Mouse (Mus musculus) liver, adult (tissue): ENCODE measurements around the gene Hoxa1.

Experiments
- GATA4 ChIP-seq: IDR thresholded peaks from 2 replicates; pipeline ENCODE4 v1.6.1; 2014; ENCODE audit warnings: mild to moderate bottlenecking, low read length; ENCODE audit not compliant: insufficient replicate concordance

Hoxa1 gene

DNA sequence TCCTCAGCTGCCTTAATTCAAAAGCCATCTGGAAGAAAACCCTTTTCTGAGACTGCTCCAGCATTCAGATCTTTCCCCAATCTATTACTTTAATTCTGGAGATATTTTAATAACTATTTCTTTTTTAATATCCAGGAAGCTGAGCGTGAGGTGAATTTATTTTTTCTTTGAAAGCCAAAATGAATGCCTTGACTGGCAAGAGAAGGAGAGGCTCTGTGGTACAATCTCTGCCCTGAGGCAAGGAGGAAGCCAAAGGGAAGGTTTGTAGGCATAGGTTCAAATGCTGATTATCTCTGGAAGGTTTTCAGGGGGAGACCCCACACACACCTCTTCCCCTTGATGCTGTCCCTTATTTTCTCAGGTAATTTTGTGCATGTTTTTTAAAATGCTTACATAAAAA is 9.1 kb upstream of the Hoxa1 start:
- TF ChIP-seq GATA4, result no peak

DNA sequence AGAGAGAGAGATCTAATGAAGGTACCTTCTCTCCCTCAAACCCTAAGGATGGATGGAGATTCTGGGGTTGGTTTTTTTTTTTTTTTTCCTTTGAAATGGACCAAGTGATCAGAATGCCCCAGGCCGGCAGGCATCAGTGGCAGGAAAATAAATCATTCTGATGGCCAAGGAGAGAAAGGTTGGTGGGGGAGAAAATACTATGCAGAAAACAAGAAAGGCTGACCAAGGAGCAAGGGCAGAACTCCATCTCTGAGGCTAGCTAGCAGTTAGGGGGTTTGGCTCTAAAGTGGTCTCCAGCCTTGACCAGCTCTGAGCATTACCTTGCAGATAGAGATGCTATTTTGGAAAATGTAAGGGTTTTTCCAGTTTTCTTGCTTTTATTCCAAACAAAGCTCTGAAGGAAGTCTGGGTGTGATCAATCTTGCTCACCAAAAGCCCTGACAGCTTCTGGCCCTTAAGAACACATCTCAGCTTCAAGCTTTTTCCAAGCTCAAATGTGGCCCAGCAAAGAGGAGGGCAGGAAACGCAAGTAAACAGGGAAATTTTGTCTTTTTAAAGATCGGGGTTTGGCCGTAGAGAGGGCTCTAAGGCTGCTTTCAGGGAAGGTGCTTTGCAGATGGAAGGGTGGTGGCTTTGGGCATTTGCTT is 8.4 kb upstream of the Hoxa1 start:
- no peak for TF ChIP-seq GATA4

DNA sequence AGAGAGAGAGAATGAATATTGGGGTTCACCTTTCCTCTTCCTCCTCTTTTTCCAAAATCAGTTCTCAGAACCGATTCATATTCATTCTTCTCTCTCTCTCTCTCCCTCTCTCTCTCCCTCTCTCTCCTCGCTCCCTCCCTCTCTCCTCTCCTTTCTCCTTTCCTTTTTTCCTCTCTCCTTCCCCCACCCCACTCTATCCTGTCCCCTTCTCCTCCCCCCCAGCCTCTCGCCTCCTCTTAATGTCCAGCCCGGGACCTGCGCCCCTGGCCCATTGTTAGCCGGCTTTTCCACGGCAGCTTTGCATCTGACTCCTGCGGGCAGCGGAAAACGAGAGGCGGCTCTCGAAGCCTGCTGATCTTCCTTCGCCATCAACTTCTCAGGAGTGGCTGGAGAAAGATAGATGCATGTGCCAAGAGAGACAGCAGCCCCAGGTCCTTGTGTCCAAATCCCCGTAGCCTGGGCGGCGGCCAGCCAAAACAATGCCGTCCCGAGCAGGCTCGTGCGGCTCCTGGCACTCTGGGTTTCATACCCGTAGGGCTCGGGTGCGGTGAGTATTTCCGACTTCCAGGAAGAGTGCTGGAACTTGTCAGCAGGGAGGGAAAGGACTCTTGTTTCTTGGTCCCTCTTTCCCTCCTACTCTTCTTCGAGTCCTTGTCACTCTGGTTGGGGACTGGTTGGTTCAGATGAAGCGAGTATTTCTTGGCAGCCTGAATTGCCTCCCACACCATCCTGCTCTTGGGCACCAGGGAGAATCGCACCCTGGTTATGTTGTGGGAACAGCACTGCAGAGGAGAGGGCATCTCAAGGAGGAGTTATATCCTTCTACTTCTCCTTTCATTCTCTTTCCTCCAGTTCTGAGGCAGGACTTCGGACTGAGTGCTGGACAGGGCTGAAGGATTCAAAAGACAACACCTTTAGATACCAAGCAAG is 7.6 kb upstream of the Hoxa1 start:
- no peak for TF ChIP-seq GATA4

DNA sequence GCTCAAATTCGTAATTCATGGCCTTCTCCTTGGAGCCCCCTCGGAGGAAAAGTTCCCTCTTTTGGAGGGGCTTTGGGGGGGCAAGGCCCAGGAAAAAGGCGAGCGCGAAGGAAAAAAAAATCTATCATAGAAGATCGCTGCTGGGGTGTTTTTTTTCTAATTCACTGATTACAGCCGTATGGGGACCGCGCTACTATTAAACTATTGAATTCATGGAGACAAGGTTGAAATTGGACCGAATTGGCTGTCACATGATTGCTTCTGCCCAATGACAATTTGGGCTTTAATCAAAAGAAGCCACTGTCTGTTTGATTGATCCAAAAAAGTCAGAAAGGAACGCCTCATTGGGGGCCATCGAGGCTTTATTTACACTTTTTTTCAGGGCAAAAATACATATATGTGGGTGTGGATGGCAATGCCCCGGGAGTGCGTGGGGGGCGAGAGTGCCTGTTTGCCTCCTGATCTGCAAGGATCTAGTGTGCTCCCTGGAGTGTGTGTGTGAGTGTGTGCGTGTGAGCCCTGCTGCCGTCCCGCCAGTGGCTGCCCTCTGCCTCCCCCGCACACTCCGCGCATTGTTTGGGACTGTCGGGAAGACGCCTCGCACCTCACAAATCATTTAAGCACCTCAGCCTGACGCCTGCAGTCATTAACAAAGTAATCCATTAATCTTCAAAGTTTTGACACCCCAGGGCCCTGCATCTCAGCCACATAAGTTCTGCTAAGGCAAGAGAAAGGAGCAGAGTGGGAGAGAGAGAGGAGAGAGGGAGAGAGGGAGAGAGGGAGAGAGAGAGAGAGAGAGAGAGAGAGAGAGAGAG is 6.7 kb upstream of the Hoxa1 start, which contains the start of gene Hoxa2:
Hoxa2 (minus strand) TSS at position 206 of the 815 bp plus-strand sequence.
- 0 out of 2 replicates have a peak, but pooled peaks have one; percentile 31 for TF ChIP-seq GATA4

GRCm38 (mm10) chr6:52164051-52164625 is 6.0 kb upstream of the Hoxa1 start:
- TF ChIP-seq GATA4, result no peak

DNA sequence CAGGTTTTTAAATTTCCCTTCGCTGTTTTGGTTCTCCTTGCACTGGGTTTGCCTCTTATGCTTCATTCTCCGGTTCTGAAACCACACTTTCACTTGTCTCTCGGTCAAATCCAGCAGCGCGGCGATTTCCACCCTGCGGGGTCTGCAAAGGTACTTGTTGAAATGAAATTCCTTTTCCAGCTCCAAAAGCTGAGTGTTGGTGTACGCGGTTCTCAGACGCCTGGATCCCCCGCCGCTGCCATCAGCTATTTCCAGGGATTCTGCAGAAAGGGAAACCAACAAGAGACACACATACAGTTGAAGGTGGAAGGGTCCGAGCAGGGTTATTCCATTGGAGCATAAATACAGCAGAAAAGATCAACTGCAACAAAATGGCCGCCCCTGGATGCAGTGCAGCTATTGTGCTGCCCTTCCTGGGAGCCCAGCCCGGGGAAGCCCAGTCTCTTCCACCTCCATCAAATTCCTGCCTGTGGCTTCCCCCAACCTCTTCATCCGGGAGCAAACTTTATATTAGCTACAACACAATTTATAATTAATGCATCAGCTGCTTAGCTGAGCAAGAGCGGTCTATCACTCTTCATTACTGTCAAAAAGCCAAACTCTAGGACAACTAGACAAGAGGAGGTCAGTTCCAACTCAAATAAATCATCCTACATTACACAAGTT is 5.4 kb upstream of the Hoxa1 start:
- no peak for TF ChIP-seq GATA4

DNA sequence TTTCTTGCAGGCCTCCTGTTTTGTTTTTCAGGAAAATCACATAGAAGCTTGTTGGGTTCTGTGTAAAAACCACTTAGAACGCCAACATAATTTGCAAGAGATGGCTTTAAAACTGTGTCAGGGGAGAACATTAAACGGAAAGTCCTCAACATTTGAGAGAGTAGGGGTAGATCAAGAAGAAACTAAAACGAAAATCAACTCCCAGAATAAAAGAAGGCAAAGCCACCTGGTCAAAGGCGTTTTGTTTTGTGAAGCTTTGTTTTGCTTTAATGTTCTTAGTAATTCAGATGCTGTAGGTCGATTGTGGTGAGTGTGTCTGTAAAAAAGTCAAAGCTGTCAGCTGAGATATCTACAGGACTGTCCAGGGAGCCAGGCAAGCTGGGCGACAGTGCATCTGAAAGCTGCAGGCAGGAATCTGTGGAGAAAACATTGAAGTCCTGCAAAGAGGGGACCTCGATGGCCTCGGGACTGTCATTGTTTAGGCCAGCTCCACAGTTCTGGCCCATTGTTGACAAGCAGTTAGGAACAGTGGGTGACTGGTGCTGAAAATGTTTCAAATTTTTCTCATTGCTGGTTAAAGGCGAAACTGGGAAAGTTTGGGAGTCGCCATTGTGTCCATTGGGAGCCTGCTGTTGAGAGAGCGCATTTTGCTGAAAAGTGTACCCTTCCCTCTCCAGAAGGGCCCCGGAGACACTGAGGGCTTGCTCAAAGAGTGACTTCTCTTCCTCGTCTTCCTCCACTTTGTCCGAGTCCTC is 4.7 kb upstream of the Hoxa1 start:
- no peak for TF ChIP-seq GATA4

DNA sequence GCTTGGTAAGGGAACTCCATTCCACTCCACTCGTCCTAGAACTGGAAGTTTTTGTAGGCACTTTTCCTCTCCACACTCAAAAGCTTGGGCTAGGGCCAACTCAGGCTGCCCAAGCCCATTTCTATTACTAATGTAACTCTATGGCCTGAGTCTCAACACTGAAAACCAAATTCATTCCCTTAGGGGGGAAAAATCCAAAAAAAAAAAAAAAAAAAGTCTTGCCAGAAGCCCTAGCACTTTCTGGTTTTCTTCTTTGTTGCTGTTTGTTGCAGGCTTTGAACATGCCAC is 3.9 kb upstream of the Hoxa1 start:
- no peak for TF ChIP-seq GATA4

GRCm38 (mm10) chr6:52161336-52162092 is 3.4 kb upstream of the Hoxa1 start:
- no peak for TF ChIP-seq GATA4

DNA sequence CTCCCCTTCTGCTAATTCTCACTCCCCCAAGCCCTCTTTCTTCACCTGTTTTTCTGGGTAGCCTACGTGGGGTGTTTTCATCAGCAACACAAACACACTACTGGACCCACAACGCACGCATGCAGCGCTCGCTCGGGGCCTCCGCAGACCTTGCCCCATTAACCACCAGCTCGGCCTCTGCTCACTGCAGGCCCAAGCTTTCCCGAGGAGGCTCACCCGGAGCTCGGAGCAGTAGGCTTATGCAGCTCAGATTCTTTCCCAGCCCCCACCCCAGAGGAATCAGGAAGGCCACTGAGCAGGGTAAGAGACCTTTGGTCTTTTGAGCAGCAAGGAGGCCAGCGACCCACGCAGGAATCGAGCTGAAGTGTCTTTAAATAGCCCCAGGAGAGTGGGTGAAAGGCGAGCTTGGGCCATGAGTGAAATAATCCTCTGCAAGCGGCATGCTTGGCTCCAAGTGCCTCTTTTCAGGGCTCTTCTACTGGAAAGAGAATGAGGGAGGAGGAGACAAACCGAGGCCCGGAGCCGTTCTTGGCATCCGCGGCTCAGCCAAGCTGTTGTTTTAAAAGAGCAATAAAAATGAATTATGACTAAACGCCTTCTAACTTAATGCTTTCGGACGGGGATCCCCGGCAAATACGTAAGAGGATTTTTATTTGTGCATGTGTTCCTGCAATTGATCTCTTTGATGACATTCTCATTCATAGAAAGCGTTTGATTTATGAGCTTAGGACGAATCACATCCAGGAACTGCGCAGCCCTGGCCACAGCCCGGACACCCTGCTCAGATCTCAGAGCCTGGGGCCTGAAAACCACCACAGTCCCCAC is 2.6 kb upstream of the Hoxa1 start:
- TF ChIP-seq GATA4, result no peak

DNA sequence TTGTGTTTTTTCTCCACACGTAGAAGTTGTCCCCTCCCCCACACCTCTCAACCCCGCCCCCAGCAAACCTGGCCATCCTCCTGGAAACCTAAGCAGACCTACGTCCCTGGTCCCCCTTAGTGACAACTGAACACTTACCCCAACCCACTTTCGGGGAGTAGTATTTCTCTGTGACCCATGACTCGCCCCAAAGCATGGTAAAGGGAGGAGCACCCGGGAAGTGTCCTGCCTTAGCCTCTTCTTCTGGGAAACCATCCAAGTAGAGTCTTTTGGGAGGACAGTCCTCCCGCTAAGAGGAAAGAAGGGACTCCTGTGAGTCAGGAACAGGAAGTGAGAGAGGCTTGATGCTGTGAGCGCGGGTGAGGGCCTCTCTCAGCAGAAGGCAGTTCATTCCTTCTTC is 1.9 kb upstream of the Hoxa1 start:
- TF ChIP-seq GATA4, result no peak

DNA sequence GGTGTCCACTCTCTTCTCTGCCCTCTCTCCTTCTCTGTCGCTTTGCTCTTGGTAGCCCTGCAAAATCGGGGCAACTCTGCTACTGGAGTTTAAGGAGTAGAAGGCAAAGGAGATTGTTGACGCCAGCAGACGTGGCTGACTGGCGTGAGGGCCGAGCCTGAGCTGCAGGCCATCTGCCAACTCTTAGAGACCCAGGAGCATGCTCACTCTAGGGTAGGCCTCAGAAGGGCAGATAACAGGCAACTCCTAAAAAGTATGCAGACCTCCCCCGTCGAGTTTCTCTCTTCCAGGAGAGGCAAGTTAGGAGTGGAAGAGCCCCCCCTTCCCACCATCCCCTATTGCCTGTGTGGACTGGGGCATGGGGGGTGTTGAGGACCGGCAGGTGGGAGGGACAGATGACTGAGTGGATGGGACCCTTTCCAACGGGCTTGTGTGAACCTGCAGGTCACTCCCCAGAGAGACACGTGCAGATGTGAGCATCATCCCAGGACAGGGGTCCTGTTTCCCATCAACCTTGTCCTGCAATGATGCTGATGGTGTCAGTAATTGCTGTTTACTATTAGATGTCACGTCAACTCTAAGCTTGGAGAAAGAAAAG is 1.1 kb upstream of the Hoxa1 start:
- TF ChIP-seq GATA4, result no peak
